Mouse (Mus musculus): ENCODE measurements around the gene Mtg2. TPM values are rescaled to one million over a fixed set of nuclear protein-coding genes. Genes with fewer than 3 reads are reported as not detected.

Mtg2 gene
- polyA plus RNA-seq, 1 experiment from 2014 or later, result 24.3 TPM

GRCm38 (mm10) chr2:180087472-180087871 lies 17.1 kb downstream of the Mtg2 start:
- no peaks in the 10 kb centered on the region for H3K9me3 ChIP-seq (replicated peaks)
- H3K36me3 ChIP-seq, result peaks cover 9% of the 10 kb centered on the region; the same call in 1 of the 2 replicates
- H3K4me3 ChIP-seq (replicated peaks), result no peak overlapping the region
- no peak overlapping the region for H3K27ac ChIP-seq (replicated peaks)
- no peak overlapping the region for H3K4me2 ChIP-seq (replicated peaks)
- no peak for ATAC-seq (ENCODE audit: insufficient number of reproducible peaks, low FRiP score, low TSS enrichment, low read depth)
- no peaks in the 10 kb centered on the region for H3K4me1 ChIP-seq
- H3K9ac ChIP-seq, result no peak overlapping the region
- 87% methylated on average over 4 of the region's 4 CpGs for WGBS
- H3K27me3 ChIP-seq, result 0 out of 2 replicates have a peak, but pooled peaks cover 8% of the 10 kb centered on the region

- no peaks in the 10 kb centered on the region for H3K9me3 ChIP-seq (replicated peaks)
- H3K36me3 ChIP-seq, result peaks cover 3% of the 10 kb centered on the region; the same call in 1 of the 2 replicates
- H3K4me3 ChIP-seq (replicated peaks), result no peak overlapping the region
- no peak overlapping the region for H3K4me2 ChIP-seq (replicated peaks)
- H3K27ac ChIP-seq (replicated peaks), result no peak overlapping the region
- 0 out of 2 replicates have a peak, but pooled peaks have one; percentile 30 for ATAC-seq (ENCODE audit: insufficient number of reproducible peaks, low FRiP score, low TSS enrichment, low read depth)
- H3K4me1 ChIP-seq, result no peaks in the 10 kb centered on the region
- 0 out of 2 replicates have a peak, but pooled peaks cover 9% of the 10 kb centered on the region for H3K27me3 ChIP-seq
- 52% methylated on average over 11 of the region's 11 CpGs for whole genome bisulfite sequencing
- H3K9ac ChIP-seq, result no peak overlapping the region
Observed at GRCm38 (mm10) chr2:180090285-180090684, 19.9 kb downstream of the Mtg2 start.

- WGBS, result 33% methylated on average over 5 of the region's 5 CpGs
- Histone ChIP-seq H3K4me2 (replicated peaks) (no peak overlapping the region), H3K27me3 (peaks cover 43% of the 10 kb centered on the region), H3K4me1 (peaks cover 4% of the 10 kb centered on the region; the same call in 1 of the 2 replicates), H3K4me3 (replicated peaks) (no peak overlapping the region), H3K9ac (no peak overlapping the region), H3K27ac (replicated peaks) (no peak overlapping the region), H3K9me3 (replicated peaks) (no peaks in the 10 kb centered on the region), H3K36me3 (no peaks in the 10 kb centered on the region)
- ATAC-seq (ENCODE audit: insufficient number of reproducible peaks, low FRiP score, low TSS enrichment, low read depth), result peak; percentile 72
Observed at GRCm38 (mm10) chr2:180095711-180096110, 25.3 kb downstream of the Mtg2 start.

GRCm38 (mm10) chr2:180097585-180097984 lies 27.2 kb downstream of the Mtg2 start:
- no peak overlapping the region for H3K9ac ChIP-seq
- peaks cover 62% of the 10 kb centered on the region for H3K27me3 ChIP-seq
- no peaks in the 10 kb centered on the region for H3K9me3 ChIP-seq (replicated peaks)
- WGBS, result 37% methylated on average over 3 of the region's 3 CpGs
- no peak overlapping the region for H3K4me2 ChIP-seq (replicated peaks)
- ATAC-seq (ENCODE audit: insufficient number of reproducible peaks, low FRiP score, low TSS enrichment, low read depth), result no peak
- no peak overlapping the region for H3K27ac ChIP-seq (replicated peaks)
- no peak overlapping the region for H3K4me3 ChIP-seq (replicated peaks)
- peaks cover 4% of the 10 kb centered on the region; the same call in 1 of the 2 replicates for H3K4me1 ChIP-seq
- no peaks in the 10 kb centered on the region for H3K36me3 ChIP-seq

GRCm38 (mm10) chr2:180098167-180098566 lies 27.8 kb downstream of the Mtg2 start:
- Histone ChIP-seq H3K27ac (replicated peaks) (no peak overlapping the region), H3K36me3 (no peaks in the 10 kb centered on the region), H3K27me3 (peaks cover 68% of the 10 kb centered on the region), H3K4me3 (replicated peaks) (no peak overlapping the region), H3K4me2 (replicated peaks) (no peak overlapping the region), H3K9me3 (replicated peaks) (no peaks in the 10 kb centered on the region), H3K9ac (no peak overlapping the region), H3K4me1 (peaks cover 9% of the 10 kb centered on the region)
- ATAC-seq (ENCODE audit: insufficient number of reproducible peaks, low FRiP score, low TSS enrichment, low read depth), result no peak
- WGBS, result 51% methylated on average over 5 of the region's 5 CpGs

GRCm38 (mm10) chr2:180099529-180099928 lies 29.1 kb downstream of the Mtg2 start:
- 7% methylated on average over 15 of the region's 15 CpGs for WGBS
- ATAC-seq (ENCODE audit: insufficient number of reproducible peaks, low FRiP score, low TSS enrichment, low read depth), result no peak
- H3K27me3 ChIP-seq, result peaks cover 81% of the 10 kb centered on the region
- H3K9me3 ChIP-seq (replicated peaks), result no peaks in the 10 kb centered on the region
- H3K4me1 ChIP-seq, result peaks cover 22% of the 10 kb centered on the region
- H3K9ac ChIP-seq, result no peak overlapping the region
- no peak overlapping the region for H3K27ac ChIP-seq (replicated peaks)
- no peaks in the 10 kb centered on the region for H3K36me3 ChIP-seq
- peak overlapping the region; percentile 17; the same call in 1 of the 2 replicates for H3K4me2 ChIP-seq (replicated peaks)
- H3K4me3 ChIP-seq (replicated peaks), result no peak overlapping the region

- H3K4me1 ChIP-seq, result peaks cover 25% of the 10 kb centered on the region
- WGBS, result 1% methylated on average over 57 of the region's 57 CpGs
- H3K27me3 ChIP-seq, result peaks cover 77% of the 10 kb centered on the region
- H3K9ac ChIP-seq, result no peak overlapping the region
- H3K27ac ChIP-seq (replicated peaks), result no peak overlapping the region
- ATAC-seq (ENCODE audit: insufficient number of reproducible peaks, low FRiP score, low TSS enrichment, low read depth), result no peak
- H3K9me3 ChIP-seq (replicated peaks), result no peaks in the 10 kb centered on the region
- peak overlapping the region; percentile 50 for H3K4me3 ChIP-seq (replicated peaks)
- H3K36me3 ChIP-seq, result no peaks in the 10 kb centered on the region
- H3K4me2 ChIP-seq (replicated peaks), result peak overlapping the region; percentile 98
Observed at GRCm38 (mm10) chr2:180103151-180103977, 33.0 kb downstream of the Mtg2 start.

- 0% methylated on average over 55 of the region's 87 CpGs for WGBS
- Histone ChIP-seq H3K4me1 (peaks cover 25% of the 10 kb centered on the region), H3K9ac (no peak within 1 kb of the TSS), H3K9me3 (replicated peaks) (no peaks in the 10 kb centered on the region), H3K27ac (replicated peaks) (no peak within 1 kb of the TSS), H3K36me3 (no peaks in the 10 kb centered on the region), H3K4me3 (replicated peaks) (peak within 1 kb of the TSS; percentile 50), H3K4me2 (replicated peaks) (peak within 1 kb of the TSS; percentile 98), H3K27me3 (peaks cover 69% of the 10 kb centered on the region)
- peak; percentile 82 for ATAC-seq (ENCODE audit: insufficient number of reproducible peaks, low FRiP score, low TSS enrichment, low read depth)
Observed at GRCm38 (mm10) chr2:180103978-180104658, 33.7 kb downstream of the Mtg2 start, which contains the start of gene Hrh3. Gene Hrh3, minus strand, starts transcription at chr2:180104488.

GRCm38 (mm10) chr2:180104659-180105377 lies 34.4 kb downstream of the Mtg2 start:
- Histone ChIP-seq H3K27ac (replicated peaks) (no peak overlapping the region), H3K27me3 (peaks cover 62% of the 10 kb centered on the region), H3K4me2 (replicated peaks) (peak overlapping the region; percentile 98), H3K4me3 (replicated peaks) (peak overlapping the region; percentile 50), H3K4me1 (peaks cover 21% of the 10 kb centered on the region), H3K36me3 (no peaks in the 10 kb centered on the region), H3K9me3 (replicated peaks) (no peaks in the 10 kb centered on the region), H3K9ac (no peak overlapping the region)
- ATAC-seq (ENCODE audit: insufficient number of reproducible peaks, low FRiP score, low TSS enrichment, low read depth), result no peak
- 9% methylated on average over 20 of the region's 24 CpGs for WGBS

- no peaks in the 10 kb centered on the region for H3K36me3 ChIP-seq
- H3K4me2 ChIP-seq (replicated peaks), result no peak overlapping the region
- H3K27ac ChIP-seq (replicated peaks), result no peak overlapping the region
- WGBS, result 17% methylated on average over 8 of the region's 8 CpGs
- peaks cover 54% of the 10 kb centered on the region for H3K27me3 ChIP-seq
- no peaks in the 10 kb centered on the region for H3K9me3 ChIP-seq (replicated peaks)
- no peak overlapping the region for H3K9ac ChIP-seq
- H3K4me1 ChIP-seq, result peaks cover 21% of the 10 kb centered on the region
- ATAC-seq (ENCODE audit: insufficient number of reproducible peaks, low FRiP score, low TSS enrichment, low read depth), result no peak
- H3K4me3 ChIP-seq (replicated peaks), result no peak overlapping the region
Observed at GRCm38 (mm10) chr2:180105441-180106190, 35.2 kb downstream of the Mtg2 start.

Measured in embryonic facial prominence, embryonic 15.5 days (tissue).